9 mouse cellular contexts compared by ENCODE assay signal in the genomic region with DNA sequence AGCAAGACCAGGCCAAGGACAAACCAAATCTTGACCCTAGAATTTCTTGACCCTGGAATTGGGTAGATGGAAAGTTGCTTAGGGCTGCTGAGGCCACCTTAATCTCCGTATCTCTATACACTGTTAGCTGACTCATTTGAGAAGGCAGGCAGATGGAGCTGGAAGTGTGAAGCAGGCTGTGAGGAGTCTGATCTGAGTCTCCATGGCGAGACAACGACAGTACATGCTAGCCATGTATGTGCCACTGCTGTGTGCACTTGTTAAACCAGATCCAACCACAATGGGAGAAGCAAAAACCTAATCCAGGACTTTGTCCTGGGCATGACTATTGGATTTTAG. TPM values are rescaled to one million over a fixed set of nuclear protein-coding genes. Genes with fewer than 3 reads are reported as not detected.
DNase-seq lines count a peak whose midpoint lies in the region; ATAC-seq lines count a peak whose summit lies in the region.
"Had no signal": no experiment of that assay in that cellular context is flagged by ENCODE, and none has a peak within 500 bp of the region (broad histone marks: within the 10 kb centered on the region; RNA-seq: fewer than 3 reads in every experiment).

No protein-coding gene starts in this region.

- intact Hi-C loops in heart, postnatal 36 days (cut with DNase I): no loop called here

- H3K27ac ChIP-seq in heart, embryonic 16.5 days (ENCODE audit: low read length): peak overlapping the region; percentile 79
- 0 out of 2 replicates have a peak overlapping the region, but pooled peaks have one; percentile 27 for H3K27ac ChIP-seq in forebrain, embryonic 11.5 days (ENCODE audit: low read depth, low read length)
- peak overlapping the region; percentile 69 for H3K27ac ChIP-seq in hindbrain, embryonic 14.5 days
- peak overlapping the region; percentile 72 for H3K27ac ChIP-seq in midbrain, embryonic 15.5 days
- H3K27ac ChIP-seq: kidney, embryonic 15.5 days had no signal

- no peaks in the 10 kb centered on the region for H3K36me3 ChIP-seq in heart, embryonic 16.5 days (ENCODE audit: control insufficient read depth, insufficient read depth)
- H3K36me3 ChIP-seq in forebrain, embryonic 11.5 days (ENCODE audit: control insufficient read depth, insufficient read depth, low read length): no peaks in the 10 kb centered on the region
- no peaks in the 10 kb centered on the region for H3K36me3 ChIP-seq in hindbrain, embryonic 14.5 days (replicated peaks; ENCODE audit: control insufficient read depth, insufficient read depth)
- no peaks in the 10 kb centered on the region for H3K36me3 ChIP-seq in midbrain, embryonic 15.5 days (replicated peaks)
- H3K36me3 ChIP-seq: kidney, embryonic 15.5 days had no signal

- WGBS in heart, embryonic 16.5 days: 37% methylated on average over 3 of the region's 3 CpGs
- 80% methylated on average over 3 of the region's 3 CpGs for WGBS in forebrain, embryonic 11.5 days
- WGBS in hindbrain, embryonic 14.5 days: 79% methylated on average over 3 of the region's 3 CpGs
- WGBS in midbrain, embryonic 15.5 days: 68% methylated on average over 3 of the region's 3 CpGs

- H3K9ac ChIP-seq in heart, embryonic 16.5 days (ENCODE audit: low read length): no peak overlapping the region
- H3K9ac ChIP-seq in forebrain, embryonic 11.5 days (ENCODE audit: low read length): no peak overlapping the region
- no peak overlapping the region for H3K9ac ChIP-seq in hindbrain, embryonic 14.5 days
- H3K9ac ChIP-seq in midbrain, embryonic 15.5 days: no peak overlapping the region
- H3K9ac ChIP-seq: kidney, embryonic 15.5 days had no signal

- no peak for DNase-seq in heart, postnatal 36 days
- DNase-seq in forebrain, embryonic 11.5 days (ENCODE audit: low spot score): no peak
- DNase-seq in hindbrain, embryonic 14.5 days (ENCODE audit: low spot score): no peak
- no peak for DNase-seq in adrenal gland, adult 18-20 months (ENCODE audit: low spot score in 2 of 2)
- DNase-seq in cerebellum, adult 8-10 months: no peak
- DNase-seq in spleen, postnatal 14 days (ENCODE audit: low spot score in 2 of 2): no peak

- H3K4me3 ChIP-seq in heart, embryonic 16.5 days (ENCODE audit: low read length): no peak overlapping the region
- no peak overlapping the region for H3K4me3 ChIP-seq in forebrain, embryonic 11.5 days (ENCODE audit: low read depth, low read length)
- no peak overlapping the region for H3K4me3 ChIP-seq in hindbrain, embryonic 14.5 days (replicated peaks; ENCODE audit: low read length)
- no peak overlapping the region for H3K4me3 ChIP-seq in midbrain, embryonic 15.5 days
- H3K4me3 ChIP-seq: kidney, embryonic 15.5 days had no signal

- no peak for ATAC-seq in heart, embryonic 16.5 days (replicated peaks; ENCODE audit: extremely low read depth, insufficient read depth, low FRiP score)
- no peak for ATAC-seq in forebrain, embryonic 11.5 days (replicated peaks; ENCODE audit: low FRiP score)
- ATAC-seq in hindbrain, embryonic 14.5 days (ENCODE audit: low FRiP score): peak; percentile 21; the same call in 1 of the 2 replicates
- ATAC-seq in midbrain, embryonic 15.5 days (replicated peaks): peak; percentile 41; the same call in 1 of the 2 replicates

- no peaks in the 10 kb centered on the region for H3K9me3 ChIP-seq in heart, embryonic 16.5 days (replicated peaks; ENCODE audit: control insufficient read depth, low read length)
- no peaks in the 10 kb centered on the region for H3K9me3 ChIP-seq in forebrain, embryonic 11.5 days (ENCODE audit: control insufficient read depth, low read length)
- H3K9me3 ChIP-seq in hindbrain, embryonic 14.5 days (ENCODE audit: control insufficient read depth, low read length): no peaks in the 10 kb centered on the region
- H3K9me3 ChIP-seq in midbrain, embryonic 15.5 days: no peaks in the 10 kb centered on the region
- H3K9me3 ChIP-seq: kidney, embryonic 15.5 days had no signal

- no peaks in the 10 kb centered on the region for H3K27me3 ChIP-seq in heart, embryonic 16.5 days (ENCODE audit: control insufficient read depth, insufficient read depth, low read length)
- H3K27me3 ChIP-seq in forebrain, embryonic 11.5 days (ENCODE audit: control insufficient read depth, insufficient read depth, low read length): no peaks in the 10 kb centered on the region
- H3K27me3 ChIP-seq in hindbrain, embryonic 14.5 days (ENCODE audit: control insufficient read depth, insufficient read depth, low read length): no peaks in the 10 kb centered on the region
- no peaks in the 10 kb centered on the region for H3K27me3 ChIP-seq in midbrain, embryonic 15.5 days (replicated peaks)
- H3K27me3 ChIP-seq: kidney, embryonic 15.5 days had no signal

- H3K4me1 ChIP-seq in heart, embryonic 16.5 days (ENCODE audit: control insufficient read depth, insufficient read depth, low read length): peaks cover 85% of the 10 kb centered on the region
- H3K4me1 ChIP-seq in forebrain, embryonic 11.5 days (replicated peaks; ENCODE audit: control insufficient read depth, insufficient read depth, low read length): peaks cover 4% of the 10 kb centered on the region; the same call in 1 of the 2 replicates
- peaks cover 9% of the 10 kb centered on the region for H3K4me1 ChIP-seq in hindbrain, embryonic 14.5 days (replicated peaks; ENCODE audit: control insufficient read depth, insufficient read depth, low read length)
- peaks cover 21% of the 10 kb centered on the region for H3K4me1 ChIP-seq in midbrain, embryonic 15.5 days

- H3K4me2 ChIP-seq in heart, embryonic 16.5 days (ENCODE audit: low read depth, low read length): peak overlapping the region; percentile 5; the same call in 1 of the 2 replicates
- H3K4me2 ChIP-seq in forebrain, embryonic 11.5 days (ENCODE audit: low read depth, low read length, severe bottlenecking): no peak overlapping the region
- no peak overlapping the region for H3K4me2 ChIP-seq in hindbrain, embryonic 14.5 days (replicated peaks)
- no peak overlapping the region for H3K4me2 ChIP-seq in midbrain, embryonic 15.5 days
- H3K4me2 ChIP-seq: kidney, embryonic 15.5 days had no signal

RNA-seq across cellular contexts. Expression of gene Abtb2, which starts 26.4 kb away (rescaled TPM):
- 19.9 and 23.2 TPM in 2 replicates for polyA plus RNA-seq in heart, embryonic 16.5 days (2015; fragmentation: Nextera tagmentation; extraction: Ambion mirVana)
- total RNA-seq in heart, postnatal 36 days (2021): 10 to 100 TPM; 21.9 to 24.4 TPM
- polyA plus RNA-seq in forebrain, embryonic 11.5 days (2014; fragmentation: Nextera tagmentation; extraction: Ambion mirVana): 14.1 and 15.9 TPM in 2 replicates
- 10.5 and 11.9 TPM in 2 replicates for polyA plus RNA-seq in hindbrain, embryonic 14.5 days (2014; fragmentation: Nextera tagmentation; extraction: Ambion mirVana)
- 9.6 and 10.3 TPM in 2 replicates for polyA plus RNA-seq in midbrain, embryonic 15.5 days (2015; fragmentation: Nextera tagmentation; extraction: Ambion mirVana)
- total RNA-seq in adrenal gland, adult 18-20 months (2021): 10 to 100 TPM; 17.3 to 74.9 TPM

Comparison
In these comparisons a context has a peak if more than half of its experiments do, and no peak if none do; other contexts are left out.
1. ATAC-seq: peak in hindbrain, embryonic 14.5 days (single experiment) and midbrain, embryonic 15.5 days (single experiment); none in heart, embryonic 16.5 days (single experiment) and forebrain, embryonic 11.5 days (single experiment).
2. H3K27ac ChIP-seq: peak in every context shown above with its lines; median percentile 79 in heart, embryonic 16.5 days; 72 in midbrain, embryonic 15.5 days; 69 in hindbrain, embryonic 14.5 days; 27 in forebrain, embryonic 11.5 days.